Mouse (Mus musculus) cerebellum, adult 18-20 months (tissue): Measurements from ENCODE around the gene A830018L16Rik.

Experiments
- DNase-seq, 2 experiments: peaks; one replicate each; pipeline ENCODE4 v3.0.0; 2021

A830018L16Rik gene

GRCm38 (mm10) chr1:11657341-11658060 lies 243.6 kb downstream of the A830018L16Rik start:
- DNase-seq = peak; percentile 22 to 24

- no peak for DNase-seq
Measured at GRCm38 (mm10) chr1:11658061-11658625, 244.2 kb downstream of the A830018L16Rik start.

- no peak for DNase-seq
Measured at GRCm38 (mm10) chr1:11744749-11745314, 330.9 kb downstream of the A830018L16Rik start.

- DNase-seq = no peak
Measured at GRCm38 (mm10) chr1:11748424-11748823, 334.5 kb downstream of the A830018L16Rik start.

GRCm38 (mm10) chr1:11750065-11750464 lies 336.2 kb downstream of the A830018L16Rik start:
- DNase-seq = no peak

- no peak for DNase-seq
Measured at GRCm38 (mm10) chr1:11750607-11751006, 336.7 kb downstream of the A830018L16Rik start.

GRCm38 (mm10) chr1:11751996-11752395 lies 338.1 kb downstream of the A830018L16Rik start:
- no peak for DNase-seq

- no peak for DNase-seq
Measured at GRCm38 (mm10) chr1:11788264-11788663, 374.4 kb downstream of the A830018L16Rik start.

- no peak for DNase-seq
Measured at GRCm38 (mm10) chr1:11792820-11793219, 378.9 kb downstream of the A830018L16Rik start.

GRCm38 (mm10) chr1:11795666-11796065 lies 381.8 kb downstream of the A830018L16Rik start:
- DNase-seq = peak in 1 of 2 experiments; percentile 2

- DNase-seq = no peak
Measured at GRCm38 (mm10) chr1:11872847-11873246, 458.9 kb downstream of the A830018L16Rik start.

GRCm38 (mm10) chr1:11873573-11873972 lies 459.7 kb downstream of the A830018L16Rik start:
- DNase-seq = no peak

- DNase-seq = no peak
Measured at GRCm38 (mm10) chr1:11881706-11882105, 467.8 kb downstream of the A830018L16Rik start.

GRCm38 (mm10) chr1:11895715-11896114 lies 481.8 kb downstream of the A830018L16Rik start:
- DNase-seq = no peak

- no peak for DNase-seq
Measured at GRCm38 (mm10) chr1:11915873-11916272, 502.0 kb downstream of the A830018L16Rik start.

GRCm38 (mm10) chr1:11936984-11937383 lies 523.1 kb downstream of the A830018L16Rik start:
- no peak for DNase-seq

GRCm38 (mm10) chr1:11959421-11960206 lies 545.7 kb downstream of the A830018L16Rik start:
- DNase-seq = no peak

GRCm38 (mm10) chr1:11982590-11983136 lies 568.8 kb downstream of the A830018L16Rik start:
- DNase-seq = no peak

- DNase-seq = no peak
Measured at GRCm38 (mm10) chr1:11990011-11990410, 576.1 kb downstream of the A830018L16Rik start.

- DNase-seq = no peak
Measured at GRCm38 (mm10) chr1:11996297-11996878, 582.5 kb downstream of the A830018L16Rik start.

- no peak for DNase-seq
Measured at GRCm38 (mm10) chr1:11997574-11997973, 583.7 kb downstream of the A830018L16Rik start.

- no peak for DNase-seq
Measured at GRCm38 (mm10) chr1:12000557-12000956, 586.7 kb downstream of the A830018L16Rik start.
